Mouse (Mus musculus): ENCODE data around the gene Rnf187.
"Not testable (repeated sequence)": the region's sequence is repeated elsewhere in the genome, so short reads cannot be mapped to it uniquely, and the experiment has no call there.

Rnf187 gene

DNA sequence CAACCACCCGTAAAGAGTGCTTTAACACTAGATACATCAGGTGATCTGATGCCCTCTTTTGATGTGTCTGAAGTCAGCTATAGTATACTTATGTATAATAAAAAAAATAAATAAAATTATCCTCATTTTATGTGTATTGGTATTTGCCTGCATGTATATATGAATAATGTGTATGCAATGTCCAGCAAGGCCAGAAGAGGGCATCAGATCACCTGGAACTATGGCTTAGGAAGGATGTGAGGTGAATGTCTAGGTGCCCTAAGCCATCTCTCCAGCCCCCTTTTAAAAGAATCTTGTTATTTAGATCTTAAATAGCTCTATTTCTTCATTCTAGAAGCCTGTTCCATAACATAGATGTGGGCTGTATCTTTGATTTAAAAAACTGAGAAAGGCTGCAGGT is 28.6 kb upstream of the Rnf187 start:
- DNase-seq (ENCODE audit: extremely low read depth, low read depth, low spot score): no peak

DNA sequence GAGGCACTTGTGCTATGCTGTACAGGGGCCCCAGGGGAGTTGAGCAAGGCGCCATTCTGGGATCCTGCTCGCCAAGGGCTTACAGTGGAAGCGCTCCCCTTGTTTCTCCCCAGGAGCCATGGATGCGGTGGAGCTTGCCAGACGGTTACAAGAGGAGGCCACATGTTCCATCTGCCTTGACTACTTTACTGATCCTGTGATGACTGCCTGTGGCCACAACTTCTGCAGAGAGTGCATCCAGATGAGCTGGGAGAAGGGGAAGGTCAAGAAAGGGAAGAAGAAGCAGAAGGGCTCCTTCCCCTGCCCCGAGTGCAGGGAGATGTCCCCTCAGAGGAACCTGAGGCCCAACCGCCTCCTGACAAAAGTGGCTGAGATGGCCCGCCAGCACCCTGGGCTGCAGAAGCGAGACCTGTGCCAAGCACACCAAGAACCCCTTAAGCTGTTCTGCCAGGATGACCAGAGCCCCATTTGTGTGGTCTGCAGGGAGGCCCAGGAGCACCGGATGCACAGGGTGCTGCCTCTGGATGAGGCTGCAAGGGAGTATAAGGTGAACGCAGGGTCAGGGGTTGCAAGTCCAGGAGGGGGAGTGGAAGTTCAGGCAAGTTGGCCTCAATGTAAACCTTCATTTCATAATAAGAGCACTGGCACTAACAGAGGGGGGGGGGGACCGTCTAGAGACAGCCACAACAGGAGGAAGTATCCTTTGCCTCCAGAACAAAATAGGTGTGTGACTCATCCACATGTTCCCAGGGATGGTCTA is 26.5 kb upstream of the Rnf187 start:
- DNase-seq (ENCODE audit: extremely low read depth, low read depth, low spot score): no peak

DNA sequence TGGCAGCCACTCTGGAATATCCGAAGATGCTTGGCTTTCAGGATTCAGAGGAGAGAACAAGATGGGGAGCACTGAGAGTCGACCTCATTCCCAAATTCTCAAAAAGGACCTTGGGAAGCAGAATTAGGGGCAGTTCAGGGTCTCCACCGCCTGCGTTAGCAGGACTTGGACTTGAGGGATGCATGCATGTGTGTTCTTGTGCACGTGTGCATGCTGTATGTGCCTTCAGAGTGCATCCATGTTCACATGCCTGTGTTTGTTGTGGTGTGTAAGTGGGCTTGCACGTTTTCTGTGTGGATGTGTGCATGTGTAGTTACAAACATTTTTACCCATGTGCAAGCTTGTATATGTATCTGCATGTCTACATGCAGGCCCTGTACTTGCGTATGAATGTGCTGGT is 25.5 kb upstream of the Rnf187 start:
- no peak for DNase-seq (ENCODE audit: extremely low read depth, low read depth, low spot score)

DNA sequence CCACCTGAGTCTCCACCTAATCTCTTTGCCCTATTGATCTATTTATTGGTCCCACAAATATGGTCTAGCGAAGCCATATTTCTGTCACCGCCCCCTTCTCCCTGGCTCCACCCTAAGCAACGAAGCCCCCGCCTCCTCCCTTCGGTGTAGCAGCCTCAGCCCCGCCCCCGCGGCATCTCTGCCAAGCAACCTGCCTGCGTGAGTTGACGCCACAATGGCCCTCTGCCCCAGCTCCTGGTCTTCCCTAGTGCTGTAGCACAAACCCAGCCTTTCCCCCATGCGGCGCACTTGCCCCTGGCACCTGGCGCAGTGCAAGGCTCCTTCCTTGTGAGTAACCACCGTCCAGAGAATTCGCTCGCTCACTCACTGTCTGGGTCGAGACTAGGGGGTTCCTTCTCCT is 24.8 kb upstream of the Rnf187 start:
- no peak for DNase-seq (ENCODE audit: extremely low read depth, low read depth, low spot score)

DNA sequence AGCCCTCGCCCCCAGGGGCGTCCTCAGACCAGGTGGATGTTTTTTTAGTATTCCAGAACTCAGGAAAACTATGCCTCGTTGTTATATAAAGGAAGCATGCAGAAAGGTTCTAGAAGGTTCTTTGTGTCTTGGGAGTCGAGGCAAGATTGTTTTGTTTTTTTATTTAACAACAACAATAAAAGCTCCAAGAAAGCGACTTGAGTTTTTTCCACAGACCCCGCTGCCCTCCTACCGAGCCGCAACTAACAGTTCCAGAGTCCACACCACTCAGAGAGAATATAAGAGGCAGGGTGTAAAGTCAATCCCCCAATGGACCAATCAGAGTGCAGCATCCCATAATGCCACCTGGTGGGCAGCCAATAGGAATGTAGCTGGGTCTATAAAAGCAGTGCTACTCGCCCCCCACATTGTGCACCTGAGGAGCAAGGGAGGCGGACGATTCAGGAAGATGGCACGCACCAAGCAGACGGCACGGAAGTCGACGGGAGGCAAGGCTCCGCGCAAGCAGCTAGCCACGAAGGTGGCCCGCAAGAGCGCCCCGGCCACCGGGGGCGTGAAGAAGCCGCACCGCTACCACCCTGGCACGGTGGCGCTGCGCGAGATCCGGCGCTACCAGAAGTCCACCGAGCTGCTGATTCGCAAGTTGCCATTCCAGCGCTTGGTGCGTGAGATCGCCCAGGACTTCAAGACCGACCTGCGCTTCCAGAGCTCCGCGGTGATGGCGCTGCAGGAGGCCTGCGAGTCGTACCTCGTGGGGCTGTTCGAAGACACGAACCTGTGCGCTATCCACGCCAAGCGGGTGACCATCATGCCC is 22.9 kb upstream of the Rnf187 start:
- no peak for DNase-seq (ENCODE audit: extremely low read depth, low read depth, low spot score)

DNA sequence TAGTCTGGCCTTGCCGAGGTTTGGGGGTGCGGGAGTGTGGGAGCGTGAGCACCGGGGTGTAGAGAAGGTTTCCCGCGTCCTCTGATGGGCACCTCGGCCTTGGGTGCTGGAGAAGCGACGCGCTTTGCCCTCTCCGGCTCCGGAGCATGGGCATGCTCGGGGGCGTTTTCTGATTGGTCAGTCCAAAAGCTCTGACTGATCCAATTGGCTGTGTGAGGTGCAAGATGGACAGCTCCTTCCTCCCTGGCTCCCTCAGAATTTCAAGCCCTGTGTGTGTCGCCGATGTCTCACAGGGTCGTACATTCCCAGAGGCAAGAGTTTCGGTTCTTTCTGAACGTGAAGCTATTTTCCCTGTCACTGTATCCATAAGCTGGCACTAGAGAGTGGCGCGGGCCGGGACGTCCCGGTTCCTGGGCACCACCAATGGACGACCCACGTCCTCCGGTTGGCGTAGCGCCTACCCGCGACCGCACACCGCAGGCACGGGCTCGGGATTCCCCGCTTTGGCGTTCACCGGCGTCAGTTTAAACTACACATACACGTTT is 21.3 kb upstream of the Rnf187 start:
- no peak for DNase-seq (ENCODE audit: extremely low read depth, low read depth, low spot score)

DNA sequence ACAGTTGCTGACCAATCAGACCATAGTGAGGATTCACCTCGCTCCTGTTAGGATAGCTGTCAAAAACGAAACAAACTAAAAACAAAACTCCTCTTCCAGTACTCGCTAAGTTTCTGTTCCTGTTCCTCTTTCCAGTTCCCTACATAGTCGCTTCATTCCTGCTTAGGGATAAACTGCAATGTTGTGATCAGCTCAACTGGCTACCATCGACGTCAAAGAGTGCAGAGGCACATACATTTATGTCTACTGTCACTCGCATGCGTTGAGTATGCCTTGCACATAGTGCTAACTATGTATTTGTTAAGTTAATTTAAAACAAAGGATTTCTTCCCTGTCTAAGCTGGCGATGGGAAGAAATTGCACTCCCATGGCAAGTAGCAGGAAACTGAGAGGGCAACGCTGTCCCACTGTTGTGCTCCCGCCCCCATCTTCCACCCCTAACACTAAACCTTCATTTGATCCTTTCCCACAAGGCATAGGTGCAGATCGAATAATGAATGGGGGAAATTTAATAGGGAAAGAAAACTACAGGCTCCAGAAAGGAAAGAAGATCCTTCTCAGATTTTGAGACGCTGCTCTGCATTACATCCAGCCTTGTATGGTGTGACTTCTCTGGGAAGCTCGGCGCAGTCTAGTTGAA is 20.6 kb upstream of the Rnf187 start:
- DNase-seq (ENCODE audit: extremely low read depth, low read depth, low spot score): no peak

DNA sequence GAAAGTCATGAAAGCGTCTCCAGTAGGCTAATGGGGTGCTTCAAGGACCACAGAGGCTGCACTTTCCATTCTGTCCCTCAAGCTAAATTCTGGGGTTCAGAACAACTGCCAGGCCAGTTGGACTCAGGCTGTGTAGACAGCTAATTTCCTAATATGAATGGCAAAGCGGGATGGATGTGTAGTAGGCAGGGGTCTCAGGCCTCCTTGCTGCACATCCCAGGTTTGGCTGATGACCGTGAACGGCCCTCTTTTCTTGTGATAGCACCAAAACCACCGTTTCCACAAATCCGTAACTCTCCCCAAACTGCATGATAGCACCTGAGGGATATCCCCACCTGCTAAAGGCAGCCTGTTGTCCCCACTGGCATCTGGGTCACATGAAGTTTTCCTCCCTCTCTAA is 19.8 kb upstream of the Rnf187 start:
- DNase-seq (ENCODE audit: extremely low read depth, low read depth, low spot score): no peak

DNA sequence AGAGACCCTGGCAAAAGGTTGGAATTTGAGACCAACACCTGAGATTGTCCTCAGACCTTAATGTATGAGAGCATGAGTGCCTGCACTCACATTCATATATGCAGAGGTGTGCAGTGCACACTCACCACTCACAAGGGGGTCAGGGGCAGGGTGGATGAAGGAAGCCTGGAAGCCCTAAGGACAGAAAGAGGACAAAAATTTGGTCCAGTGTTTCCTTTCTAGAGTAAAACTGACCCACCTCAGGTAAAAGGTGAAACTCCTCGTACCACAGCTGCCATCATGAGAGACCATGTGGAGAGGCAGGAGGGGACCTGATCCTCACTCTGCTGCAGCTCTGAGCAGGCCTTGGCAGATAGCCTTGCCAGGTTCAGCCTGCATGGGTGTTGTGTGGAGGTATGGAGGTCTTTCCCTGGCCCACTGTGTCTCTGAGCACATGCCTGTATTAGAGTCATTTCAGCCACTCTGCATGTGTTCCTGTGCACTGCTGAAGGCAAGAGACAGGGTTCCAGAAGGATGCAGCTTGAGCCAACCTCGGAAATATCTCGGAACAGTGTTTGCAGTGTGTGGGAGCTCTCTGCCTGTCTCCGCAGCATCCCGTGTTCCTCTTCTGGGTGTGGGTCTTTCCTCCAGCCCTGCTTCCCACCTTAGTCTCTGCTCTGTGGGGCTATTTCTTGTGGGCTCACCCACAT is 18.7 kb upstream of the Rnf187 start:
- DNase-seq (ENCODE audit: extremely low read depth, low read depth, low spot score): no peak

DNA sequence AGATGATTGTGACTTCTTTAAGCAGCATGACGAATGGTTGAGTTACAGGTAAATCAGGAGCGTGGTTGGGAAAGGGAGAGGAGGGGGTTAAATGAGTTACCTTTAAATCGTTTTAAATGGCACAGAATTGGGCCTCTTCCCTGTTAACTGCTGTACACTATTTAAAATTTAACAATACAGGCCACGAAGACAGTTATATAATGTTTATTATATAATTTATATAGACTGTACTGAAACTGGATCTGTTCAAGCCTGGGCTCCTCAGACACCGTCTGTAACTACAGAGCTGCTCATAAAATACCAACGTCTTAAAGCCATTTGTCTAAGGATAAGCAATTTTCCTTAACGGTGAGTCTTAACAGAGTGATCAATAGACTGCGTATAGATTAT is 17.1 kb upstream of the Rnf187 start:
- DNase-seq (ENCODE audit: extremely low read depth, low read depth, low spot score): no peak

DNA sequence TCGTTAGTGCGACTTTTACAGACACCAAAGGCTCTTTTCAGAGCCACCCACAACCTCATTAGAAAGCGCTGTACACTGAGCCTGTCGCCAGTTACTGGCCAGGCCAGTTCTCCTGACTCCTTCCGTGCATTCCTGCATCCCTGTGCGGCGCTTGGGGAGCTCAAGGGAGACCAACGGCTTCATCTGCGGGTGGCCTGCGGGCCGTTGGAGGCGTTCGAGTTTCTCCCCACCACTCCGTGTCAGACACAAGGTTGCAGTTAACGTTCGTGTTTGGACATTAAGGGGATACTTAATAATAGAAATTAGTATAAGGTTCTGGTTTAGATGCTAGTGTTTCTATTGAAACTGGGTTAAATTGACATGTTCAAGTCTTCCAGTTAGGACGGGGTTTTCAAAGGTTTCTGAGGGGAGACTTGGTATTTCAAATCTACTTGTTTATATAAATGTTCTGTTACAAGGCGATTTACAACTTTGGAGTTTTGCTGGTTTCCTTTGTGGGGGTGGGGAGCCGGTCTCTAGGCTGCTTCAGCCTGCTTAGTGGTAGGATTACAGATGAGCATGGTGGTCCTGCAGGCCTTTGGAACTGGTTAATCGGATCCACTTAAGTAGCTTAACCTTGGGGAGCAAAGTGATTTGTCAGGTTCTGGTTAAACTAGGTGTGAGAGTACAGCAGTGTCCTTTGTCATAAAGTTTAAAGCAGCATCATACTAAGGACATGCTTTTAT is 16.6 kb upstream of the Rnf187 start:
- no peak for DNase-seq (ENCODE audit: extremely low read depth, low read depth, low spot score)

DNA sequence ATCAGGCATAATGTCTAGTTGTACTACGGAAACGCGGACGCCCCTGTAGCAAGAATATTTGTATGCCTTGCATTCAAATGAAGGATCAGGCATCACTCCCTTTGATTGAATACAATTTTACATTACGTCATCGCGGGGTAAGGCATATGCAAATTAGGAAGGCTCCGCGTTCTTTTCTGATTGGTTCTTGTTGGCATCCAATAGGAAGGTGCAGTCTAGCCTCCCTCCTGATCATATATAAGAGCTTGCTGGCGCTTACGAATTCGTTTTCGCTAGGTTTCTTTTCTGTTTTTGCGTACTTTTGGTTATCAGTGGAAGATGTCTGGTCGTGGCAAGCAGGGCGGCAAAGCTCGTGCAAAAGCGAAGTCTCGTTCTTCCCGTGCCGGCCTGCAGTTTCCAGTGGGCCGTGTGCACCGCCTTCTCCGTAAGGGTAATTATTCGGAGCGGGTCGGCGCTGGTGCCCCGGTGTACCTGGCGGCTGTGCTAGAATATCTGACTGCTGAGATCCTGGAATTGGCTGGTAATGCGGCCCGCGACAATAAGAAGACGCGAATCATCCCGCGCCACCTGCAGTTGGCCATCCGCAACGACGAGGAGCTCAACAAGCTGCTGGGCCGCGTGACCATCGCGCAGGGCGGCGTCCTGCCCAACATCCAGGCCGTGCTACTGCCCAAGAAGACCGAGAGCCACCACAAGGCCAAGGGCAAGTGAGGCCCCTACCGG is 15.9 kb upstream of the Rnf187 start, which contains the start of the genes Hist3h2a and Trim17:
Gene Hist3h2a, plus strand, starts transcription at position 266 of the 723 bp plus-strand sequence.
Gene Trim17, plus strand, starts transcription at position 266 of the 723 bp plus-strand sequence.
- peak; percentile 75 for DNase-seq (ENCODE audit: extremely low read depth, low read depth, low spot score)

DNA sequence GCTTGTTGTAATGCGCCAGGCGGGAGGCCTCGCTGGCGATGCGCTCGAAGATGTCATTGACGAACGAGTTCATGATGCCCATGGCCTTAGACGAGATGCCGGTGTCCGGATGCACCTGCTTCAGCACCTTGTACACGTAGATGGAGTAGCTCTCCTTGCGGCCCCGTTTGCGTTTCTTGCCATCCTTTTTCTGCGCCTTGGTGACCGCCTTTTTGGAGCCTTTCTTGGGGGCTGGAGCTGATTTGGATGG is 15.4 kb upstream of the Rnf187 start:
- DNase-seq (ENCODE audit: extremely low read depth, low read depth, low spot score): not testable (repeated sequence)

DNA sequence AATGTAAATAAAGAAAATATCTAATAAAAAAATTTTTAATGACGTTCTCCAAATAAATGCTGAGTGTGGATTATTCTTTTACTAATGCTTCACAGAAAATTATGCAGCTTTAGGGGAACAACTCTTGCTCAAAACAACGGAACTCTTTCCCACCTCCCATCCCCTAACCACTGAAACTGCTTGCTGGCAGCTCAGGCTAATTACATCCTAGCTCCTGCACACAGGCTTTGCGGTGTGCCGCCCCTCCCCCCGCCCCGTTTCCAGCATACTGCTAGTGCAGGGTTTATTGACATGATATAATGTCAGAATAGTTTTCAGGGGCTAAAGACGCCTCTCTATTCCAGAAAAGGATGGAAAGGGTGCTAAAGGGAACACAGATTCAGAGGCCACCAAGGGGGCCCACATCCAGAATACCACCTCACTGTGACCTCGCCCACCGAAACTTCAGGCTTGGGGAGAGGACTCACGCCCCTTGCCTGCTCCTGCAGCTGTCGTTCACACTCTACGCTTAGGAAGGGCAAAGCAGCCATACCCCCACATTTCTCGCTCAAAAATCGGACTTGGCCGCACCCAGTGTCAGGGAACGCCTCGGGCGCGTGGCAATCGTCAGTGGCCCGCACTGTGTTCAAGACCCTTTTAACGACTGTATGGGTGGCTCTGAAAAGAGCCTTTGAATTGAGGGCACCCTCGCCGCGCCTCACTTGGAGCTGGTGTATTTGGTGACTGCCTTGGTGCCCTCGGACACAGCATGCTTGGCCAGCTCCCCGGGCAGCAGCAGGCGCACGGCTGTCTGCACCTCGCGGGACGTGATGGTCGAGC is 14.8 kb upstream of the Rnf187 start:
- DNase-seq (ENCODE audit: extremely low read depth, low read depth, low spot score): no peak

DNA sequence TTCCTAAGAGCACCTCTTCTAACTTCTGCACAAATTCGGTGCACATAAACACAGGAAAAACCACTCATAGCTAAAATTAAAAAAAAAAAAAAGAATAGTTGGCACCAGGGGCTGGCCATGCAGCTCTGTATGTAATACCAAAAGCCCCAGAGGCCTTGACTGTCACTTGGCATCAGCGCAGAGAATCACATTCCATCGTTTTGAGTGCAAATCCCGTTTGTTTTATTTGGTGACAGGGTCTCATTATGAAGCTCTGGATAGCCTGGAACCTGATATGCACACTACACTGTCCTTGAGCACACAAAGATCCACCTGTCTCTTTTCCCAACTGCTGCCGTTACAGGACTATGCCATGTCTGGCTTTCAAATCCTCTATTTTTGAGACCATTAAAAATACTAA is 12.5 kb upstream of the Rnf187 start:
- DNase-seq (ENCODE audit: extremely low read depth, low read depth, low spot score): no peak

DNA sequence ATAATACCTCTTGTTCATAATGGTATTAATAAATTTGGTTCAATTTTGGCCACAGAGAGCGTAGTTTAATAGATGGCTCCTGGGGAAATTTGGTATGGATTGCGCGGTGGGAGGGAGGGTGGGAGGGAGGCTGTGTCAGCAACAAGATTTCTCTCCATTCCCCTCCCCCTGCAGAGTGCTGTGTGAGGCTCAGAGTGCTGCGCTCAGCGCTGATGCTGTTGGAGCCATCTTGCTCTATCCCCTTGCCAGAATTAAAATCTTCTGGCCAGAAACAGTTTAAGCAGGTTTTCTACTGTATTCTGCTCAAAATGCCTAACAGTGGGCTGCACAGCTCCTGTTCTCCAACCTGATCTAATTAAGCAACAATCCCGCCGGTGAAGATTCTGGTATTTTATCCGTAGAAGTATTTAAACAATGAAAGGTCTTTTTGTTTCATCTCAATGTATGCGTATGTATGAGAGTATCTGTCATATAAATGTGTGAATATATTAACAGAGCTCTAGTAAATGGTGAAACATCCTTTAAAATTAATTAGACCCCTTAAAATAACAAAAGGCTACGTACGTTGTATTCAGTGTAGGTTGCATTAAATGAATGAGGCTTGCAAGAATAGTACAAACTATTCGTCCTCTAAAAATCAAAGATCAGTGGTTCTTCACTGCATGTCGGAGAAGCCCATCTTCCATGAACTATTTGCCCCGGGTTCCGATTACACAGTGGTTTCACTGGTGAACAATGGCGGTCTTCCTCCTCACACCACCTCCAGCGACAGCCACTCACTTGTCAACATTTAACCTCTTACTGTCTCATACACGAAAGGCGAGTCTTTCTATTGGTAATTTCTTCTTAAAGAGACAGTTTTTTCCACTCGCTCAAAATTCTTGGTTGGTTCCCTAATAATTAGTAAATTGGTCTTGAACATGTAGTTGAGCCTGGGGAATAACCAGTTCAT is 11.0 kb upstream of the Rnf187 start:
- no peak for DNase-seq (ENCODE audit: extremely low read depth, low read depth, low spot score)

DNA sequence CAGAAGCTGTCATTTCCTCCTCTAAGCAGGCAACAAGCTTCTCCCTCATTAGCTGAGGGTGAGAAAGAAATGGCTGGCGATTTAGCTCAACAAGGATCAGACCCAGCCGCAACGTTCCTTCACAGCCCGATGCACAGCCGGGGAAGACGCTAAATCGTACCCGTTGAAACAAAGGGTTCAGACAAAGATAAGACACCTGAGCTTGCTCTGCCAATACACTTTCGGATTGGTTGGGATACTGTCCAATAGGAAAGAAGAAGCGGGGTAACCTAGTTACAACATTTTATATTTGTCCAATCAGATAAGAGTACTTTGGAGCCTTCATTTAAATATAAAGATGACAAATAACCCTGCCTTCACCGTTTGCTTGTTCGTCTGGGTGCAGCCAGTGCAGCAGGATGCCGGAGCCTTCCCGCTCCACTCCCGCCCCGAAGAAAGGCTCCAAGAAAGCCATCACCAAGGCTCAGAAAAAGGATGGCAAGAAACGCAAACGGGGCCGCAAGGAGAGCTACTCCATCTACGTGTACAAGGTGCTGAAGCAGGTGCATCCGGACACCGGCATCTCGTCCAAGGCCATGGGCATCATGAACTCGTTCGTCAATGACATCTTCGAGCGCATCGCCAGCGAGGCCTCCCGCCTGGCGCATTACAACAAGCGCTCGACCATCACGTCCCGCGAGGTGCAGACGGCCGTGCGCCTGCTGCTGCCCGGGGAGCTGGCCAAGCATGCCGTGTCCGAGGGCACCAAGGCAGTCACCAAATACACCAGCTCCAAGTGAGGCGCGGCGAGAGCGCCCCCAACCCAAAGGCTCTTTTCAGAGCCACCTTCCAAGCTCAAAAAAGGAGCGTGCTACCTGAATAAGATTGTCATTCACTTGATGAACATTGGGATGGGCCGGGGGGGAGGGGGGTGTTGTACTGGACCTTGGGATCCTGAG is 10.1 kb upstream of the Rnf187 start, which contains the start of gene Hist3h2ba:
Gene Hist3h2ba, plus strand, starts transcription at position 379 of the 938 bp plus-strand sequence.
- DNase-seq (ENCODE audit: extremely low read depth, low read depth, low spot score): no peak

Data from fat pad, adult 2 months (tissue).